Mouse (Mus musculus) G1E (cell line): Measurements from ENCODE around the gene BC053393. TPM values are rescaled to one million over a fixed set of nuclear protein-coding genes. Genes with fewer than 3 reads are reported as not detected.

Source experiments
- ATAC-seq: 2 replicates; pipeline ENCODE4 v1.8.0; 2016; ENCODE audit warnings: mild to moderate bottlenecking; ENCODE audit not compliant: insufficient number of reproducible peaks, poor library complexity, low FRiP score, severe bottlenecking; ENCODE audit errors: extremely low read depth
- DNase-seq: peaks from one replicate; pipeline ENCODE4 v3.0.0; 2012; ENCODE audit warnings: low spot score
- H3K27me3 ChIP-seq: 2 replicates; pipeline ENCODE4 v1.6.1; 2012; ENCODE audit warnings: mild to moderate bottlenecking, low read length, inconsistent platforms; ENCODE audit not compliant: insufficient read depth
- H3K36me3 ChIP-seq: replicated peaks from 2 replicates; pipeline ENCODE3; 2012; ENCODE audit warnings: mild to moderate bottlenecking, inconsistent platforms
- H3K4me1 ChIP-seq: 2 replicates; pipeline ENCODE4 v1.6.1; 2012; ENCODE audit warnings: low read depth, low read length, inconsistent platforms, mixed read lengths; ENCODE audit not compliant: insufficient read depth
- H3K4me3 ChIP-seq: 2 replicates; pipeline ENCODE4 v1.5.1; 2012; ENCODE audit warnings: low read depth, mild to moderate bottlenecking, inconsistent platforms, low read length, moderate library complexity, mixed read lengths
- H3K9me3 ChIP-seq: replicated peaks from 2 replicates; pipeline ENCODE4 v1.6.1; 2012; ENCODE audit warnings: inconsistent platforms
- CTCF ChIP-seq: IDR thresholded peaks from 2 replicates; pipeline ENCODE4 v1.5.1; 2012; ENCODE audit warnings: low read depth, low read length, inconsistent platforms, mixed read lengths
- GATA1 ChIP-seq: IDR thresholded peaks from 2 replicates; pipeline ENCODE4 v1.6.1; 2012; ENCODE audit warnings: borderline replicate concordance, low read length, inconsistent platforms, mixed read lengths
- GATA2 ChIP-seq: IDR thresholded peaks from 2 replicates; pipeline ENCODE4 v1.6.1; 2012; ENCODE audit warnings: low read depth, low read length, inconsistent platforms, borderline replicate concordance
- POLR2AphosphoS5 ChIP-seq: IDR thresholded peaks from 2 replicates; pipeline ENCODE4 v1.6.1; 2012; ENCODE audit warnings: low read depth, low read length, inconsistent platforms; ENCODE audit not compliant: insufficient replicate concordance
- TAL1 ChIP-seq: conservative IDR thresholded peaks from 2 replicates; pipeline ENCODE4 v1.6.1; 2012; ENCODE audit warnings: low read depth, low read length, inconsistent platforms, mixed read lengths
- polyA plus RNA-seq: library from polyadenylated mRNA; stranded (reverse); fragments of >175 nt; gene quantifications from 2 replicates; pipeline ENCODE4 v1.2.3, GENCODE M21; 2012
- total RNA-seq, 2 experiments: library from RNA; stranded (forward) in 1 of 2; stranded (reverse) in 1 of 2; fragments of 200-1000 nt in 1 of 2; fragments of >200 nt in 1 of 2; fragmentation: Nextera tagmentation in 1 of 2; gene quantifications; 2 replicates each; pipeline ENCODE4 v1.2.3; 2014 to 2017

The BC053393 gene
- total and polyA plus RNA-seq, 3 experiments: 0.11 TPM; not detected in 2

- no peak overlapping the region for H3K4me3 ChIP-seq
- ATAC-seq (no peak), DNase-seq (no peak)
- H3K4me1 ChIP-seq: no peaks in the 10 kb centered on the region
- H3K27me3 ChIP-seq: no peaks in the 10 kb centered on the region
- no peaks in the 10 kb centered on the region for H3K9me3 ChIP-seq
- TF ChIP-seq POLR2AphosphoS5 (no peak), GATA1 (no peak), GATA2 (no peak), CTCF (no peak), TAL1 (no peak)
- no peaks in the 10 kb centered on the region for H3K36me3 ChIP-seq
These were observed 18.6 kb upstream of the BC053393 start for GRCm38 (mm10) chr11:46552741-46553140.

GRCm38 (mm10) chr11:46561096-46561495, 10.2 kb upstream of the BC053393 start:
- H3K27me3 ChIP-seq: peaks cover 4% of the 10 kb centered on the region; the same call in 1 of the 2 replicates
- H3K9me3 ChIP-seq: no peaks in the 10 kb centered on the region
- no peaks in the 10 kb centered on the region for H3K4me1 ChIP-seq
- ATAC-seq: no peak
- no peaks in the 10 kb centered on the region for H3K36me3 ChIP-seq
- TF ChIP-seq GATA2 (no peak), TAL1 (no peak), GATA1 (no peak), CTCF (no peak), POLR2AphosphoS5 (no peak)
- no peak overlapping the region for H3K4me3 ChIP-seq
- DNase-seq: no peak

GRCm38 (mm10) chr11:46564671-46565070, 6.7 kb upstream of the BC053393 start:
- no peak overlapping the region for H3K4me3 ChIP-seq
- TF ChIP-seq TAL1 (no peak), POLR2AphosphoS5 (no peak), GATA1 (no peak), CTCF (no peak), GATA2 (no peak)
- 0 out of 2 replicates have a peak, but pooled peaks cover 2% of the 10 kb centered on the region for H3K27me3 ChIP-seq
- no peak for ATAC-seq
- H3K4me1 ChIP-seq: no peaks in the 10 kb centered on the region
- no peaks in the 10 kb centered on the region for H3K36me3 ChIP-seq
- no peaks in the 10 kb centered on the region for H3K9me3 ChIP-seq
- DNase-seq: no peak

- 0 out of 2 replicates have a peak, but pooled peaks cover 2% of the 10 kb centered on the region for H3K27me3 ChIP-seq
- no peak for DNase-seq
- H3K4me1 ChIP-seq: no peaks in the 10 kb centered on the region
- TF ChIP-seq CTCF: no peak
- no peak for TF ChIP-seq GATA2
- no peak for TF ChIP-seq GATA1
- TF ChIP-seq POLR2AphosphoS5: no peak
- no peak for TF ChIP-seq TAL1
- no peaks in the 10 kb centered on the region for H3K36me3 ChIP-seq
- no peak for ATAC-seq
- no peak overlapping the region for H3K4me3 ChIP-seq
- no peaks in the 10 kb centered on the region for H3K9me3 ChIP-seq
These were observed 5.4 kb upstream of the BC053393 start for GRCm38 (mm10) chr11:46565967-46566366.

- Histone ChIP-seq H3K4me3 (no peak overlapping the region), H3K36me3 (no peaks in the 10 kb centered on the region), H3K27me3 (peaks cover 4% of the 10 kb centered on the region; the same call in 1 of the 2 replicates), H3K4me1 (no peaks in the 10 kb centered on the region), H3K9me3 (no peaks in the 10 kb centered on the region)
- ATAC-seq: no peak
- TF ChIP-seq TAL1: no peak
- TF ChIP-seq POLR2AphosphoS5: no peak
- TF ChIP-seq GATA2: no peak
- no peak for TF ChIP-seq CTCF
- TF ChIP-seq GATA1: no peak
- no peak for DNase-seq
These were observed 2.2 kb upstream of the BC053393 start for GRCm38 (mm10) chr11:46569107-46569506.

- TF ChIP-seq GATA1 (no peak), GATA2 (no peak), TAL1 (no peak), CTCF (no peak), POLR2AphosphoS5 (no peak)
- Histone ChIP-seq H3K4me1 (no peaks in the 10 kb centered on the region), H3K27me3 (no peaks in the 10 kb centered on the region), H3K4me3 (no peak overlapping the region), H3K36me3 (no peaks in the 10 kb centered on the region), H3K9me3 (no peaks in the 10 kb centered on the region)
- no peak for ATAC-seq
- DNase-seq: no peak
These were observed 7.5 kb downstream of the BC053393 start for GRCm38 (mm10) chr11:46578771-46579281.
